Mouse (Mus musculus): ENCODE data around the gene Cdc6.

GRCm38 (mm10) chr11:98949242-98949957, 41.8 kb downstream of the Cdc6 start:
- TF ChIP-seq POLR2A (IDR thresholded peaks at IDR 0.05; ENCODE audit: insufficient read depth, low read length) (no peak), CTCF (IDR thresholded peaks at IDR 0.05; ENCODE audit: low read depth, low read length) (no peak)

All from ES-Bruce4 (cell line).